Mouse (Mus musculus) thymus, postnatal 25 days (tissue): ENCODE data around the gene Otud7a.

Source experiments
- DNase-seq: peaks from one replicate; pipeline ENCODE4 v3.0.0; 2022

Gene Otud7a

DNA sequence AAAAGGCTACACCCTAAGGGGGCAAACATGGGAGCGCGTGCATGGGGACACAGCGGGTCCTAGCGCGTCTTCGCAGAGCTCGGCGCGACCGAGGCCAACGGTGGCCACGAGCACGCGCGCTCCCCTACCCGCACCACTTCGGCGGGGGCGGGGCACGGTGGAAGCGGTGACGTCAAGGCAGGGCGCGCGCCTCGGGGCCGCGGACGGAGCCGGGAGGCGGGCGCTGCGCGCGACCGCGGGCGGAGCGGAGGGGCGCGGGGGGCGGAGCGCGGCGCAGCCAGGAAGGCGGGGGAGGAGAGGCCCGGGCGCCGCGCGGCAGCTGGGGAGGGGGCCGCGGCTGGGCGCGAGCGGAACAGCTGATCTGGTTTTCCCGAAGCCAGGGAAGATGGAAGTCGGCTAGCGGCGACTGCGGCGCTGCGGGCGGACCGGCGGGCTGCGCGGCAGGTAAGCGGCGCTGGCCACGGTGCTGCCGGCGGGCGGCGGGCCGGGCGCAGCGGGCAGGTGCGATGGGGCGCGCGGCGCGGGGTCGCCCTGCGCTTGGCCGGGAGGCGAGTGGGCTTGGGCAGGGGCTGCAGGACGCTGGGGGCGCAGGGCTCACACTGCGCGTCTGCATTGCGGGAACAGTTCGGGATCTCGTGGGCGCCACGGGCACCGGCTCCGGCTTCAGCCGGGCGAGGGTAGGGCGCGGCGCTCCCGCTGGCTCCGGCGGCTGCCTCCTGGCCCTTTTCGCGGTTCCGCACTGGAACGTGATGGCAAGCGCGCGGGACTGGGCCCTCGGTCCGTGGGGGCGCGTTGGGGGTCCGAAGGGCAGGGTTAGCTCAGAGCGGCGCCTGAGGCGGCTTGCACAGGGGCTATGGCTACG, at the start of gene Otud7a:
Otud7a (plus strand) TSS at position 268 of the 862 bp plus-strand sequence.
- peak; percentile 10 for DNase-seq

DNA sequence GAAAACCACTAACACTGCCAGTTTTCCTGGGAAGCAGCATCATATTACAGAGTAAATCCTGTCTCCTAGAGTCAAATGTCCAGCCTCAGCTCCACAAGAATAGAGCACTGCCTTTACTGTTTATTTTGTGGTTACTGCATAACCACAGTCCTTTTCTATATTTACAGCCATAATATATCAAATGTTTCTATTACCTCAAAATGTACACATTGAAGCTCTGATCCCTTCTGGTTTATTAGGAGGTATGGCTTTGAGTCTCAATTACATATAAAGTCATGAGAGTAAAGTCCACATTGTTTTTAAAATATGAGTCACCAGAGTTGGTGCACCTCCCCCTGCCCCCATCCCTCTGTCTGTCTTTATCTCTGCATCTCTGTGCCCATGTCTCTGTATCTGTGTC, 38.6 kb upstream of the Otud7a start:
- no peak for DNase-seq

DNA sequence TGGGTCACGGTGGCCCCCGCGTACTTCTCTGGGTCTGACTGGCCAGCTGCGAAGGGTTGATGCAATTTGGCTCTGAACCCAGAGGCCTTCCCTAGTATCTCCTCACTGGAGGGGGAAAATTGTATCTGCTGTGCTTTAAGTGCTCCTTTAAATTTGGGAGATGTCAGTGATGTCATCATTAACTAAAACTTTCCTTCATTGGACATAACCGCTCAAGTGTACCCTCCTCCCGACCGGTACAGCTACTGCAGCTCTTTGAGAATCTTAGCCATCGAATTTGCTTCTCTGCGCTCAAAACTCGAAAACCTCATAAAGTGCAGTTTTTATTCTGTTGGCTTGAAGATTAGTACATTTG, 772 bp downstream of the Otud7a start:
- no peak for DNase-seq

DNA sequence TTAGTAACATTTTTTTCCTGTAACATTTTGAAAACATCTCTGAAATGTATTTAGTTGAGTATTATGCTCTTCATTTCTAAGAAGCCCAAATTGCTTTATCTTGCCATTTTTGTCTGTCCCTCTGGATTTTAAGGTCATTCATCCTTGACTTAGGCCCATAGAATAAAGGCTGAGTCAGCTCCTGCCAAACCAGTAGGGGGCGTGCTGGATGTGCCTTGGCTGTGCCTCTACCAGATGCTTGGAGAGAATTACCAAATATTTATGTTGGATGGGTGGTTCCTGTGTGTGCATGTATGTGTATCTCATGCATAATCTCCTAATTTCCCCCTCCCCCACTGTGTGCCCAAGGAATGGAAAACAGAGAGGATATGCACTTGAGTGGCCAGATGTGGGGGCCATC, 2.4 kb downstream of the Otud7a start:
- no peak for DNase-seq

DNA sequence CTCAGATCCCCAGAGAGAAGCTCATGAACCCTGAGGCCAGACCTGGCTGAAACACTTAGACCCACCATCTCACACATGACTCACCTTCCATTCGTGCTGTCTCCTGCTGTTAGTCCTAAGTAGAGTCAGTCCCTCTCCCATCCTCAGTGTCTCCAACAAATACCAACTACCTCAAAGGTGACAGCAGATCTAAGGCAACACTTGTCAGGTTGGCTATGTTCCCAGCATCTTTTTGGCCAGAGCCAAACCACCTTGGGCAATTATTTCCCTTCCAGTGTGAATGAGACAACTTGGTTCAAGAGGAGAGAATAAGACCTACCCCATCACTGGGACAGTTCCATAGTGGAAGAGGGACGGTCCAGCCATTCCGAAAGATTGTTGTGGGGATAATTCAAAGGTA, 10.7 kb downstream of the Otud7a start:
- no peak for DNase-seq

DNA sequence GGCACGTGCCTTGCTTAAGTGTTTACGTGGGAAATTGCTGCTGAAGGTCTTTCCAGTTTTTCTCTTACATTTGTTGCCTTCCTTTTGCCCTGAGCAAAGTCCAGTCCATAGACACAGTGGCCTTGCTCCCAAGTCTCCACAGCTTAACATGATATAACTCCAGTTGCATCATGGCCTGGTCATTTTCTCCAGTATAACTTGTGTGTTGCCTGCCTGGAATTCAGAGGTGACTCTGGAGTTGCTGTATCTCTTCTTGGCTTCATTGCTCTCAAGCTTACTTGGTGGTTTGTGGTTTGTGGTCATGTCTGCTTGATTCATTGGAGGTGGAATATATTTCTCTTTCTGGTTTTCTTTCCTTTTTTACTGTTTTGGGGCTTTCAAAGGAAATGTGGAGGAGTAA, 17.7 kb downstream of the Otud7a start:
- DNase-seq, result no peak

DNA sequence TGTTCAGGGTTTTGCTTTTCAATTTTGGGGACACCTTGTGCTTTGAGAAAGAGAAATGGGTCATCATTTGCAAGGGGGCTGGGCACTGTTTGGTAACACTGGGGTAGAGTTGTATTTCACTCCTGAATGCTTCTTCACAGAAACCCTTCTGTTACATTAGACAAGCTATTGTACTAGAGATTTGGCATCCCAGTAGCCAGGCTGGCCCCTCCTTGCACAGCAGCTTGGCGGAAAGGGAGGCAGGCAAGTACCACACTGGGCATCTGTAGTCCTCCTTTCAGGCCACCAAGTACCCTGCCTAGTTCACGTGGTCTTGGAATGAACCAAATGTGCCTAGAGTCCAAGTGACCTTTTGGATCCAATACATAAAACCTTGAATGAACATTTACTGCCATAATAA, 18.1 kb downstream of the Otud7a start:
- DNase-seq, result no peak

DNA sequence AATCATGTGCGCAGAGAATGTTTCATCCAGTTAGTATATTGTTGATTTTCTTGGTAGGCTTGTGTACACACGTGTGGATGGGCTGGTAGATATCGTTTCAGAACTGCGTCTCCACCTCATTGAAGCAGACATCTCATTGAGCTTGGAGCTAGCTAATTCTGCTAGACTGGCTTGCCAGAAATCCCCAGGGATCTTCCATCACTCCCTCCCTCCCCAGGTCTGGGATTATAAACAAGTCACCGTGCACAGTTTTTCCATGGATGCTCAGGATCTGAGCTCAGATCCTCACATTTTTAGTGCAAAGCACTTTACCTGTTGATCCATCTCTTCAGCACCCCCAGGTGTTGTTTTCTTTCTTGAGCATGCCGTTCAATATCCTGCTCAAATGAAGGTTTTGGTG, 22.2 kb downstream of the Otud7a start:
- DNase-seq, result no peak

DNA sequence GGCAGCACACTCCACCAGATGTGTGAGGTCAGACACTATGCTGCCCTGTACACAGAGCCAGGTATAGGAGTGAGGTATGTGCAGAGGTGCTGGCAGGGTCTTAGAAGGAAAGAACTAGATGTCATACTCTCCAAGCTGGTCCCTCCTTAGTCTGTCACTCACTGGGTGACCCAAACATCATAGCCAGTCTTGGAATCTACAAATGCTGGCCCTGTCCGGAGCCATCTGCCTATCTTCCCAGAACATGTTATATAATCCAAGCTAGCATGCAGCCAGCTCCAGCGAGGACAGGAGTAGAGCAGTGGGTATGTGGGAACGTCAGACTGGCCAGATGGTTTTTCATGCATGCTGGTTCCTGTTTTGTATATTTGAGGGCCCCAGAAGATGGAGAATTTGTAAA, 23.7 kb downstream of the Otud7a start:
- no peak for DNase-seq

DNA sequence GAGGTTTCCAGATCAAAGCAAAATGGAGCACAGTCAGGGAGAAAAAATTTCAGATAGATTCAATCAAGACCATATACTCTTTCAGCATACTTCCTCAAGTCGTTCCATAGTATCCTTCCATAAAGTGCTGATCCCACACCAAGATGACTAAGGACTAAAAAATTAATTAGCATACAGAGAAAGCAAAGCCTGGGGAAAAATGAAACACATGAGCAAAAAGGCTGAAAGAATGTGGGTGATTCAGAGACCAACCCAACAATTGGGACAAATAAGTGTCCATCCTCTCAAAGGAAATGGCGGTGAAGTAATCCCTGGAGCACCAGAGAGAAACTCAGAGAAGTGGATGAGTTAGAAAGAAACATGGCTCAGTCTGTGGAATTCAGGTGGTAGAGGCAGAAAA, 38.5 kb downstream of the Otud7a start:
- DNase-seq, result no peak

DNA sequence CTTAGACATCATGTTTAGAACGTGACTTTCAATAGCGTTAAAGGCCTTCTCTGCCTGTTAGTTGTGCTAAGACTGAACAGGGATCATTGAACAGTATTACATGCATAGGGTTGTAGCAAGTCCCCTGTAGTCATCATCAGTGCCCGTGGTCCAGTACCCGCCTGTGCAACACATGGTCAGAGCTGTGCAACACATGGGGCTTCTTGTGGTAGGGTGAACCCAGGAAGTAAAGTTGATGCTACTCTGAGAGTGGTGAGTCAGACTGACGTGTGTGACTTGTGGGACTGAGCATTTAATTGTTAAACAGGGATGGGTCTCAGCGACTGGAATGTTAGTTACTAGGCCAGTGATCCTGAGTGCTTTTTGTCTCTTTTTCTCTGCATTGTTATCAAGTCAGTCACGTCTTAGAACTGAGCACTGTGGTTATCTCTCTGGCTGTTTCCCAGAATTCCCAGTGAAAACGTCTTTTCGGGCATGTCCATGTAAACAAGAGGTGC, 52.5 kb downstream of the Otud7a start:
- DNase-seq, result no peak

DNA sequence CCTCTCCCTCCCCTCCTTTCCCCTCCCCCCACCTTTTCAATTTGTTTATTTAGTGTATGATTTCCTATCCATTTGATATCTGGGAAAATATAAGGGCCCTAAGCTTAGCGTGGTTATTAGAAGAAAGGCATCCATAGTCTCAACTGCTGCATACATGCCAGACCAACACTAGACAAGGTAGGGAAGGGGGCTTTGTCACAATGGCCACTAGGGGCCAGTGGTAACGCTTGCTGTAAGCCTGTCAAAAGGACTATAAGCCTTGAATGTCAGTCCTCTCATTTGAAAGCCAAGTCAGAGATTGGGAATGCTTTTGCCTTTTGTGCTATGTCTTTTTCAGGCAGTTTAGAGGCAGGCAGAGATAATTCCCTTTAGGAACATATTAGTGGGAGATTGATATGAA, 59.7 kb downstream of the Otud7a start:
- DNase-seq, result no peak

DNA sequence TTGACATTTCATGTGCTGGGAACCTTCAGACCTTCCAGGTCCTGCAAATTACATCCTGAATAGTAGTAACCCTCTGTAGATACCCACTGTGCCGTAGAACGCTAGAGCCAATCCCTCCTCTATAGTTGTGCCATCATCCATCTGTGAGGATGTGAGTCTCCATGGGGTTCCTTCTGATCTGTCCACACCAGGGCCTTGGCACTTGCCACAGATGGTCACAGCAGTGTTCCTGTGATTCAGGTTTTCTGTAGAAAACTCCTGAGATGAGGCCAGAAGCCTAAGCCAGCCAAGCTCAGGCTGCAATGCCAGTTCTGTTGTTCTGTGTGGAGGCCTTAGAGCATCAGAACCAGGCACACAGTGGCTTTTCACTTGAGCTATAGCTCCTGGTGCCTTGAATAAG, 63.5 kb downstream of the Otud7a start:
- no peak for DNase-seq

DNA sequence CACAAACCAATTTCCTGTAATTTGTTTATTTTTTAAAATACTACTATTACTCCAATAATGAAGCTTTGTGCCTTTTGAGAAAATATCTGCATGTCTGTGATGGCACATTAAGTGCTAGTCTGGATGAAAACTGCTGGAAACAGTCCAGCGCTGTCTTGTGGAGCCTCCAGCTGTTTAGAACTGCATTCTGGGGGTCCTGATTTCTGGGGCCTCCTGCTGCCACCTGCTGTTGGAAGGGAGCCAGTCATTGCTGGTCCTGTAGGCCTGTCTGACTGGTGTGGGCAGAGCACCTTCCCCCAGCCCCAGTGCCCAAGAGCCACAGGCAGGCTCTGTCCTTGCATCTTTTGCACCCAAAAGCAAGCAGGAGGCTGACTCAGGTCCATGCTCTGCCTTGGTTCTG, 65.3 kb downstream of the Otud7a start:
- no peak for DNase-seq

DNA sequence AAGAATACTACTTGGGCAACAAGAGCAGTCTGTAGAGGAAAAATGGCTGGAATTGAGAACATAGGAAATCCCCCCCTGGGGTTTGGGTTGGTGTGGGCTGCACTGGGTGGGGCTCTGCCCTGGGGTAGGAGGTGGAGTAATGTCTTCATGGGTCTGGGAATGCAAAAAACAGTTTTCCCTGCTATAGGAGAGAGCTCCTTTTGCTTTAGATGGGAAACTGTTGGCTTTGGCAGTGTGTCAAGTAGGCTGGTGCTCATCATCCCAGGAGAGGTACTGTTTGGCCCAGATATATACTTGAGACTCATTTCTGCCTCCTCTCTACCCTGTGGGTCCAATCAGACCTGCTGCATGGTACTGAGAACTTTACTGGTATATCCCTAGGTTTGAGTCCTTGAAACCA, 66.9 kb downstream of the Otud7a start:
- no peak for DNase-seq

DNA sequence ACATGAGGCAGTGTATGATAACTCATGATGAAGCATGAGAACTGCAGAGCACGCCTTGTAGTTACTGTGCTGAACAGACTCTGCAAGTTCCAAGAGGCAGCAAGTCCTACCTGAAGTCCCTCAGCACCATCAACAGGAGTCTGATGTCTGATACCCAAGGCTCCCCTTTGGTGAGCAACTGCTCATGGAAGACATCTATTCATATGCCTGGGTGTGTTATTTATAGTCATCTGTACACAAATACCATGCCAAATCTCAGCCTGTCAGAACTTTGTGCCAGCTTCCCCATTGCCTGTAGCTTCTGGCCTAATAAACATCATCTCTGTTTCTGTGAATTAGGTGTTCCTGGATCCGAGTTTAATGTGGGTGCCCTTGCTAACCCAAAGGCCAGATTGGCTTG, 68.0 kb downstream of the Otud7a start:
- DNase-seq, result no peak

DNA sequence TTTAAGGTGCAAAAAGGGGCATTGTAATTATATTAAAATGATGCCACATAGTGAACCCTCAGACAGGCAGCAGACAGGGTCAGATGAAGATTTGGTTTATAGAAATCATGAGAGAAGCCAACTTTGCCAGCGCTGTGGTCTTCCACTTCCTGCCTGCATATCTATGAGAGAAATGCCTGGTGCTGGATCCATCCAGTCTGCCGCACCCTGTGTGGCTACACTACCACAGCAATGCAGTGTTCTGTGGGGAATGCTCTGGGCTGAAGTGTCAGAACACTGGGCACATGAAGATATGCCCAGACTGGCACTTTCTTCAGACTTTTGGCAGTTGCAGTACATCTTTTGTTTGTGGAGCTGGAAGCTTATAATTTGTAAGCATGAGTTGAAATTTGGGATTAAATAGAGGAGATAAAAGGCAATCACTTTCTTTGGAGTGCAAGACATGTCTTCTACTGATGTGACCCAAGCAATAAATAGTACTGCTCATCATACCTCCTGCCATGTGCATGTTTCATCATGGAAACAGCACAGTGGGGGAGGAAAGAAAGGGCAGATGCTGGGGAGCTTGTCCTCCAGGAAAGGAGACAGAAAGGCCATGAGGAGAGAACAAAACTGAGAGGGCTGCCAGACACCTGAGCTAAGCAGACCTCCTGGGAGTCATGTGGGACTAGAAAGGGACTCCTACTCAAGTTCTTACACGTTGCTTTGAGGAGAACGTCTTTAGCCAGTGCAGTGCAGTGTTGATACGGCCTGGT, 71.8 kb downstream of the Otud7a start:
- DNase-seq, result no peak

DNA sequence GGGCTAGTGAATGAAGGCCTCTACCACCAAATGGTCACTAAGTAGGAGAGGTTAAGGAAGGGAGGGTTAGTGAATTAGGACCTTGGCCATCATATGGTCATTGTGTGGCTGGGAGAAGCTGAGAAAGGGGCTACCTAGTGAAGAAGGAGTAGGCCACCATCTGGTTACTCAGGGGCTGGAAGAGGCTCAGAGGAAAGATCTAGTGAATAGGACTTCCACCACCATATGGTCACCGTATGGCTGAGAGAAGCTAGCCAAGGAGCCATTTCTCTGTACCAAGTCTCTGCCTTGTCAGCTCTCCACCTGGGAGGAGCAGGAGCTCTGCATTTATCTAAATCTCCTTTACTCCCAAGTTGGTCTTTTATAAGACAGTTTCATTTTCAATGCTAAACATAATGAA, 75.7 kb downstream of the Otud7a start:
- DNase-seq, result no peak

DNA sequence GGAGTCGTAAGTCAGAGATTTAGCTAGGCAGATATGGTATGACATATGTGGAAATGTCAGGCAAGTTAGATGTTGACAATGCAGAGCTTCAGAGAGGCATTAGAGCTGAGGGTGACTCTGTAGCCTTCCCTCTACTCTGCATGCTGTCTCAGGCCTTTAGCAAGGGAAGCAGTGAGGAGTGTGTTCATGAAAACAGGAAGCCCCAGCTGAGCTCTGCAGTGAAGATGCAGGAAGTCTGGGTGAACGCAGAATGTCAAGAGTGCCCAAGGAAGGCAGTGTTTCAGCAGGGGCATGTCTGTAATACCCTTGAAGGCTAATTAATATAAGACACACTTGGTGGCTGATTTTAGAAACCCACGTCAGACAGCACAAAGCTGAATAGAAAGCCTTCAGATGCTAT, 77.9 kb downstream of the Otud7a start:
- DNase-seq, result no peak

DNA sequence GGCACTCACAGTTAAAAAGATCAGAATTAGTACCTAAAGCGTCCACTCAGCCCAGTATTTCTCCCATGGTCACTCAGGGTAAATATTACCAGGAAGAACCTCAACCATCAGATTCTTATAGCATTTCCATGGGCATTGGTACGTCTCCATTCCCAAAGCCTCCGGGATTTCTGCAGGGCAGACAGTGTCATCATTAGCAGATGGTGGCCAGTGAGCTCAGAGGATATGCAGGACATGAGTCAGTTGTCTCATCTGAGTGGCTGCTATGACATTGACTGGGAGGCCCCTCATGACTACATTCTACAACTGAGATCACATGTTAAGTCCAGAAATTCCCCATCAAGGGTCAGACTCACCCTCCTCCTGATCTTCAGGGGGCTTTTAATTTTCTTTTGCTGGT, 78.5 kb downstream of the Otud7a start:
- DNase-seq, result no peak

DNA sequence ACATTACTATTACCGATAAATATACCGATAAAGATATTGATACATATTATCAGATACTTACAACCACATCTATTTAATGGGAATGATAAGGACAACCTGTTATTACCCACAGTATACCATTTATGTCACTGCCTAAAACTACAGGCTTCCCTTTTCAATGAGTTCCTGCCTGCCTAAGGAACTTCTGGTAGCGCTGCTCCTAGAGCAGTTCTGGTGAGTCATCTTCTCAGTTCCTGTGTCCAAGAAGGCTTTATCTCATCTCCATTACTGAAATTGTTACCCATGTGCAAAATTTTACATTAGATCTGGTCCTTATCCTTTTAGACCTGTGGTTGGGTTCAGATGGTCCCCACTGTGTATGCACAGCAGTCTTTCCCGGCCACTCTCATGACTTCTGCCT, 95.7 kb downstream of the Otud7a start:
- no peak for DNase-seq

DNA sequence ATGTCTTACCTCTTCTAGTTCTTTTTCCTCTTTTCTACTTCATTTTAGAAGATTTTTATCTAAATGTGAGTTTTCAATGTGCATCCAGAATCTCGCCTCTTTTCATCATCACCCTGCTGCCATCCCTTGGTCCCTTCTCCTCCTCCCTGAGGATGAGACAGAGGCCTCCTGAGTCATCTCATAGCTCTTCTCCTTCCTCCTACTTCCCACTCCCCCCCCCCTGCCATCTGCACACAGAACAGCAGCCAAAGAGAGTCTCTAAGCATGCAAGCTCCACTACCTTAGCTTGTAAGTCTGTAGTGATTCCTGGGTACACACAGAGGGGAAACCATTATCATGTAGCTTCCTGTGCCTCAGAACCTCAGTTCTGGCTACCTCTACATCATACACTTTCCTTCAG, 109.9 kb downstream of the Otud7a start:
- DNase-seq, result no peak

DNA sequence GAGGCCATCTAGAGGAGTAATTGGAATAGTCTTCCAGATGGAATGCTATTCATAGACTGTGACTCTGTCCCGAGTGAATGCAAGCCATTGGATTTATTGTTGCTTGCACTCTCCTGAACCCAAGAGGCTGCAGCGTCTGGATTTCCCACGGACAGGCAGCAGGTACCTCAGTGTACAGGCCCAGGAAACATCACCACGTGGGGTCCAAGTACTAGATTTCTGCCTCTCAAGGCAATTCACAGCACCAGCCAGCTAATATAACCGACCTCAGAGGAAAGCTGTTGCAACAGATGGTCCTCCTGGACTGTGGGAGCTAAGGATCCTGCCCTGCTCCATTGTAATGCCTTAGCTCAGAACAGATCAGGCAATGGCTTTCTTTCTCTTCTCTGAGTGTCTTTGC, 111.8 kb downstream of the Otud7a start:
- no peak for DNase-seq

DNA sequence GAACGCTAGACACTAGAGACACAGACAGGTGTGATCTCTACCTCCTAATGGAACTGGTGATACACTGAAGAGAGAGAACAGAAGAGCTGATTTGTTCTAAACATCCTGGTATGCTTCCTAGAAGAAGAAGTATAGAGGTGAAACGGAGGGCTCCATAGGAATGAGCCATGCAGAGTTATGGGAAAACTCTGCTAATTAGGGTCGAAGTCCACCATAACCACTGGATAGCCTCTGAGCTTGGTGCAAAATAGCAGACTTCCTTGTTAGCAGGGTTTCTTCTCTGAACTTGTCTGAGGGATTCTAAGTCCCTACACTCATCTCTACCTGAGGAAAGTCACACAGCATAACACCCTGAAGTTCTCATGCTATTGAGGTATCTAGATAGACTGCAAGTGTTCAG, 114.4 kb downstream of the Otud7a start:
- no peak for DNase-seq

DNA sequence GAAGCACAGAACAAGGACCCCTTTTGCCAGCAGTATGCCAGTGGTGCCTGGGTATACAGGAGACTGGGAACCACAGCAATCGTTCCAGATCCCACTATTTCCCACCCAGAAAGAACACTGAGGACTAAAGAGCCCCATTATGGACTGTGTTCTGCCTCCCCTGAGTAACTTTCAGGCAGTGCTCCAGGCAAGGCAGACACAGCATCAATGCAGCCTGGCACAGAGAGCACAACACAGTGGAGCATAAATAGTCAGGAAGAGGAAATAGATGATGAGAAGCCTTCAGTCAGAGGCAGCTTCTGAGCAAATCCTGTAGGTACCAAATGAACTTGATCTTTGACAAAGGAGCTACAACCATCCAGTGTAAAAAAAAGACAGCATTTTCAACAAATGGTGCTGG, 115.1 kb downstream of the Otud7a start:
- DNase-seq, result no peak
